Mouse (Mus musculus) embryonic facial prominence, embryonic 11.5 days (tissue): Measurements from ENCODE around the gene Sdsl. TPM values are rescaled to one million over a fixed set of nuclear protein-coding genes. Genes with fewer than 3 reads are reported as not detected.

ENCODE experiments used
- ATAC-seq: fragments of 200-750 bp; cut with Nextera tagmentation; replicated peaks from 2 replicates; pipeline ENCODE4 v1.8.0; 2017; ENCODE audit warnings: low read depth; ENCODE audit not compliant: insufficient number of reproducible peaks, low FRiP score, low TSS enrichment
- DNase-seq: peaks from one replicate; pipeline ENCODE4 v3.0.0-alpha.2; 2015; ENCODE audit warnings: low spot score
- H3K27ac ChIP-seq: fragments of 300-500 bp; sonication (generic); replicated peaks from 2 replicates; pipeline ENCODE4 v1.5.1; 2014; ENCODE audit warnings: mild to moderate bottlenecking, low read depth, low read length, control low read depth
- H3K27me3 ChIP-seq: fragments of 300-500 bp; sonication (generic); 2 replicates; pipeline ENCODE4 v1.6.1; 2014; ENCODE audit warnings: mild to moderate bottlenecking, low read length, moderate library complexity, mixed read lengths; ENCODE audit not compliant: control insufficient read depth, insufficient read depth
- H3K36me3 ChIP-seq: fragments of 300-500 bp; sonication (generic); replicated peaks from 2 replicates; pipeline ENCODE4 v1.6.1; 2014; ENCODE audit warnings: low read depth, mild to moderate bottlenecking, low read length, moderate library complexity, mixed read lengths; ENCODE audit not compliant: control insufficient read depth, insufficient read depth
- H3K4me1 ChIP-seq: fragments of 300-500 bp; sonication (generic); 2 replicates; pipeline ENCODE4 v1.6.1; 2014; ENCODE audit warnings: low read length, mixed read lengths; ENCODE audit not compliant: control insufficient read depth, insufficient read depth
- H3K4me2 ChIP-seq: fragments of 300-500 bp; sonication (generic); 2 replicates; pipeline ENCODE4 v1.6.1; 2014; ENCODE audit warnings: low read depth, mild to moderate bottlenecking, control low read depth, low read length, moderate library complexity
- H3K4me3 ChIP-seq: fragments of 300-500 bp; sonication (generic); 2 replicates; pipeline ENCODE4 v1.5.1; 2014; ENCODE audit warnings: low read depth, low read length, control low read depth
- H3K9ac ChIP-seq: fragments of 300-500 bp; sonication (generic); replicated peaks from 2 replicates; pipeline ENCODE4 v1.6.1; 2014; ENCODE audit warnings: mild to moderate bottlenecking, control low read depth, low read length
- H3K9me3 ChIP-seq: fragments of 300-500 bp; sonication (generic); replicated peaks from 2 replicates; pipeline ENCODE4 v1.6.1; 2016; ENCODE audit warnings: mild to moderate bottlenecking, low read length, inconsistent platforms, mixed read lengths; ENCODE audit not compliant: control insufficient read depth
- WGBS: fragments of 180-500 bp; shearing (Covaris S2); extraction: QIAGEN DNeasy Blood & Tissue Kit; methylation state at CpG from one replicate; pipeline ENCODE4 v1.1.7; 2014; 5-methylcytosine and 5-hydroxymethylcytosine counted together
- polyA plus RNA-seq: library from polyadenylated mRNA; unstranded; fragments of >200 nt; fragmentation: Nextera tagmentation; extraction: Ambion mirVana; gene quantifications from 2 replicates; pipeline ENCODE4 v1.2.1, GENCODE M21; 2014

Gene Sdsl
- polyA plus RNA-seq, 1 experiment from 2014 or later, result 3.6 TPM

GRCm38 (mm10) chr5:120431001-120431583, 41.5 kb downstream of the Sdsl start:
- ATAC-seq (no peak), DNase-seq (no peak)
- Histone ChIP-seq H3K4me2 (no peak overlapping the region), H3K36me3 (no peaks in the 10 kb centered on the region), H3K27ac (no peak overlapping the region), H3K27me3 (peaks cover 93% of the 10 kb centered on the region), H3K4me1 (no peaks in the 10 kb centered on the region; the same call in 1 of the 2 replicates), H3K9ac (no peak overlapping the region), H3K9me3 (no peaks in the 10 kb centered on the region), H3K4me3 (no peak overlapping the region; the same call in 1 of the 2 replicates)
- under 1% methylated on average over 30 of the region's 30 CpGs for WGBS

- Histone ChIP-seq H3K9me3 (no peaks in the 10 kb centered on the region), H3K27ac (no peak overlapping the region), H3K9ac (no peak overlapping the region), H3K27me3 (peaks cover 89% of the 10 kb centered on the region), H3K4me2 (no peak overlapping the region), H3K36me3 (no peaks in the 10 kb centered on the region), H3K4me1 (no peaks in the 10 kb centered on the region; the same call in 1 of the 2 replicates), H3K4me3 (no peak overlapping the region)
- 8% methylated on average over 6 of the region's 6 CpGs for WGBS
- no peak for ATAC-seq
- DNase-seq, result no peak
Measured at GRCm38 (mm10) chr5:120429692-120430091, 42.9 kb downstream of the Sdsl start.

DNA sequence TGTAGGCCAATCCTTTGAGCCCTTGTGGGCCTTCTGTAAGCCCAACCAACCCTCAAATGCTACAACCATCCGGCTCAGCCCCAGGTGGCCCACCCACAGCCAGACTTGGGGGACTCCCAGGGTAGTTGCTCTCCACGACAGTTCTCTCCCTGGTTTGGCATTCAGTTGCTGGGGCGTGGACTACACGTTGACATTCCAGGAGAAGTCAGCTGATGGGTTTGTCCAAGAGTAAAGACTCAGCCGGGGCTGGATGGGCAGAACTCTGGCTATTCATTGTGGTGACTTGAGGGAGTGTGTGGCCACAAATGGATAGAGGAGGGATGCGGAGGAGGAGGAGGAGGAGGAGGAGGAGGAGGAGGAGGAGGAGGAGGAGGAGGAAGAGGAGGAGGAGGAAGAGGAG, 43.6 kb downstream of the Sdsl start:
- ATAC-seq, result no peak
- Histone ChIP-seq H3K9me3 (no peaks in the 10 kb centered on the region), H3K4me3 (no peak overlapping the region), H3K27me3 (peaks cover 88% of the 10 kb centered on the region), H3K36me3 (no peaks in the 10 kb centered on the region), H3K27ac (no peak overlapping the region), H3K4me2 (no peak overlapping the region), H3K4me1 (no peaks in the 10 kb centered on the region; the same call in 1 of the 2 replicates), H3K9ac (no peak overlapping the region)
- WGBS, result 5% methylated on average over 5 of the region's 6 CpGs
- DNase-seq, result no peak

- H3K4me2 ChIP-seq, result no peak overlapping the region
- H3K36me3 ChIP-seq, result no peaks in the 10 kb centered on the region
- 2% methylated on average over 21 of the region's 21 CpGs for WGBS
- no peak for ATAC-seq
- H3K9me3 ChIP-seq, result no peaks in the 10 kb centered on the region
- no peak overlapping the region for H3K27ac ChIP-seq
- no peaks in the 10 kb centered on the region; the same call in 1 of the 2 replicates for H3K4me1 ChIP-seq
- DNase-seq, result peak; percentile 13
- no peak overlapping the region for H3K4me3 ChIP-seq
- peaks cover 85% of the 10 kb centered on the region for H3K27me3 ChIP-seq
- H3K9ac ChIP-seq, result no peak overlapping the region
Measured at GRCm38 (mm10) chr5:120428189-120428838, 44.3 kb downstream of the Sdsl start.

- Histone ChIP-seq H3K4me2 (no peak overlapping the region), H3K27me3 (peaks cover 79% of the 10 kb centered on the region), H3K9ac (no peak overlapping the region), H3K36me3 (no peaks in the 10 kb centered on the region), H3K4me3 (no peak overlapping the region), H3K4me1 (no peaks in the 10 kb centered on the region; the same call in 1 of the 2 replicates), H3K27ac (no peak overlapping the region), H3K9me3 (no peaks in the 10 kb centered on the region)
- peak; percentile 23 for DNase-seq
- no peak for ATAC-seq
- whole genome bisulfite sequencing, result under 1% methylated on average over 33 of the region's 33 CpGs
Measured at GRCm38 (mm10) chr5:120427451-120427938, 45.1 kb downstream of the Sdsl start.

- H3K4me3 ChIP-seq, result no peak overlapping the region
- DNase-seq (no peak), ATAC-seq (no peak)
- peaks cover 73% of the 10 kb centered on the region for H3K27me3 ChIP-seq
- no peak overlapping the region for H3K9ac ChIP-seq
- H3K4me1 ChIP-seq, result no peaks in the 10 kb centered on the region; the same call in 1 of the 2 replicates
- H3K9me3 ChIP-seq, result no peaks in the 10 kb centered on the region
- no peaks in the 10 kb centered on the region for H3K36me3 ChIP-seq
- no peak overlapping the region for H3K27ac ChIP-seq
- WGBS, result 4% methylated on average over 10 of the region's 10 CpGs
- no peak overlapping the region for H3K4me2 ChIP-seq
Measured at GRCm38 (mm10) chr5:120426572-120426971, 46.0 kb downstream of the Sdsl start.

DNA sequence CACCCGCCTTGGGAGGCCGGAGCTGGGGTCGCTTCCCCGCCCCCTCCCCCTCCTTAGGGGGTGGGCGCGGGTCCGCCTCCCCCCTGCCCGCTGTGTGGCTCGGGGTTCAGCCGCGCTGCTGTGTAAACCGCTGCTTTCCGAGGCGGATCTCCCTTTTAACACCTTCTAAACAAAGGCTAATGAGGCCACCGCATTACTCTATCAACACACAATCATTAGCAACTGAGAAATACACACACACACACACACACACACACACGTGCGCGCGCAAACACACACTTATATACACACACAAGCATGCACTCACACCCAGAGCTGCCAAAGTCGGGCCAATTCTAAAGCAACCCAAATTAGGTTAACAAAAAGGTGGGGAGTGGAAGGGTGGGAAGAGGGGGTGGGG, 46.9 kb downstream of the Sdsl start:
- H3K9ac ChIP-seq, result no peak overlapping the region
- H3K4me1 ChIP-seq, result no peaks in the 10 kb centered on the region; the same call in 1 of the 2 replicates
- ATAC-seq, result no peak
- H3K4me3 ChIP-seq, result no peak overlapping the region
- H3K9me3 ChIP-seq, result no peaks in the 10 kb centered on the region
- no peak for DNase-seq
- no peak overlapping the region for H3K4me2 ChIP-seq
- under 1% methylated on average over 11 of the region's 20 CpGs for WGBS
- H3K36me3 ChIP-seq, result no peaks in the 10 kb centered on the region
- H3K27ac ChIP-seq, result no peak overlapping the region
- peaks cover 64% of the 10 kb centered on the region for H3K27me3 ChIP-seq

GRCm38 (mm10) chr5:120424657-120425056, 48.0 kb downstream of the Sdsl start:
- H3K4me3 ChIP-seq, result no peak overlapping the region
- DNase-seq, result peak; percentile 1

More at GRCm38 (mm10) chr5:120424657-120425056, 48.0 kb downstream of the Sdsl start:
- no peaks in the 10 kb centered on the region; the same call in 1 of the 2 replicates for H3K4me1 ChIP-seq
- H3K9ac ChIP-seq, result no peak overlapping the region
- no peaks in the 10 kb centered on the region for H3K36me3 ChIP-seq
- H3K9me3 ChIP-seq, result no peaks in the 10 kb centered on the region
- no peak overlapping the region for H3K4me2 ChIP-seq
- WGBS, result 1% methylated on average over 11 of the region's 11 CpGs
- H3K27me3 ChIP-seq, result peaks cover 57% of the 10 kb centered on the region
- H3K27ac ChIP-seq, result no peak overlapping the region
- ATAC-seq, result no peak
